Mouse (Mus musculus) olfactory bulb, adult 2 months (tissue): Measurements from ENCODE around the gene Fut8. TPM values are rescaled to one million over a fixed set of nuclear protein-coding genes. Genes with fewer than 3 reads are reported as not detected.
"Not testable (repeated sequence)": the region's sequence is repeated elsewhere in the genome, so short reads cannot be mapped to it uniquely, and the experiment has no call there.

Experiments used
- H3K27ac ChIP-seq: fragments of 200-500 bp; 2 replicates; pipeline ENCODE4 v1.5.1; 2012; ENCODE audit warnings: low read depth, low read length; ENCODE audit not compliant: insufficient read depth
- H3K4me1 ChIP-seq: fragments of 200-500 bp; 2 replicates; pipeline ENCODE4 v1.6.1; 2012; ENCODE audit warnings: low read length; ENCODE audit not compliant: control insufficient read depth, insufficient read depth
- H3K4me3 ChIP-seq: fragments of 200-500 bp; 2 replicates; pipeline ENCODE4 v1.5.1; 2012; ENCODE audit warnings: mild to moderate bottlenecking, low read depth, low read length, moderate library complexity; ENCODE audit not compliant: insufficient read depth
- CTCF ChIP-seq: fragments of 200-500 bp; IDR thresholded peaks from 2 replicates; pipeline ENCODE4 v1.5.1; 2012; ENCODE audit warnings: low read depth, mild to moderate bottlenecking, low read length, moderate library complexity; ENCODE audit not compliant: insufficient read depth
- POLR2A ChIP-seq: fragments of 200-500 bp; IDR thresholded peaks from 2 replicates; pipeline ENCODE4 v1.6.1; 2012; ENCODE audit warnings: mild to moderate bottlenecking, low read depth, low read length, moderate library complexity; ENCODE audit not compliant: insufficient read depth
- WGBS: fragments of 180-500 bp; shearing (Covaris S2); methylation state at CpG from one replicate; pipeline ENCODE4 v1.1.7; 2018; 5-methylcytosine and 5-hydroxymethylcytosine counted together
- polyA plus RNA-seq: library from polyadenylated mRNA; stranded (reverse); fragments of >200 nt; gene quantifications from 2 replicates; pipeline ENCODE4 v1.2.4, GENCODE M21; 2012; ENCODE audit warnings: low replicate concordance; ENCODE audit not compliant: missing spikeins, insufficient read depth, insufficient read length

Gene Fut8
- polyA plus RNA-seq, 1 experiment: 125 TPM

- WGBS: under 1% methylated on average over 117 of the region's 120 CpGs
- TF ChIP-seq CTCF (no peak), POLR2A (peak; percentile 76; the same call in 1 of the 2 replicates)
- peak overlapping the region; percentile 97 for H3K4me3 ChIP-seq
- peak overlapping the region; percentile 96 for H3K27ac ChIP-seq
- H3K4me1 ChIP-seq: peaks cover 3% of the 10 kb centered on the region; the same call in 1 of the 2 replicates
These were observed 835 bp downstream of the Fut8 start for GRCm38 (mm10) chr12:77238531-77239389.

GRCm38 (mm10) chr12:77239390-77240061 lies 1.6 kb downstream of the Fut8 start:
- WGBS: 1% methylated on average over 29 of the region's 29 CpGs
- peaks cover 3% of the 10 kb centered on the region; the same call in 1 of the 2 replicates for H3K4me1 ChIP-seq
- TF ChIP-seq CTCF (no peak), POLR2A (no peak)
- H3K27ac ChIP-seq: peak overlapping the region; percentile 96; the same call in 1 of the 2 replicates
- peak overlapping the region; percentile 97 for H3K4me3 ChIP-seq

- Histone ChIP-seq H3K4me1 (peaks cover 3% of the 10 kb centered on the region; the same call in 1 of the 2 replicates), H3K4me3 (no peak overlapping the region), H3K27ac (no peak overlapping the region)
- 24% methylated on average over 6 of the region's 6 CpGs for WGBS
- TF ChIP-seq CTCF: no peak
- TF ChIP-seq POLR2A: no peak
These were observed 2.4 kb downstream of the Fut8 start for GRCm38 (mm10) chr12:77240372-77240771.

GRCm38 (mm10) chr12:77240839-77241238 lies 2.9 kb downstream of the Fut8 start:
- TF ChIP-seq CTCF (no peak), POLR2A (no peak)
- no peak overlapping the region for H3K27ac ChIP-seq
- H3K4me1 ChIP-seq: peaks cover 3% of the 10 kb centered on the region; the same call in 1 of the 2 replicates
- WGBS: 37% methylated on average over 1 of the region's 1 CpGs
- no peak overlapping the region for H3K4me3 ChIP-seq

- Histone ChIP-seq H3K4me1 (no peaks in the 10 kb centered on the region), H3K4me3 (no peak overlapping the region), H3K27ac (no peak overlapping the region)
- TF ChIP-seq POLR2A: no peak
- TF ChIP-seq CTCF: no peak
These were observed 24.7 kb downstream of the Fut8 start for GRCm38 (mm10) chr12:77262650-77263049.

DNA sequence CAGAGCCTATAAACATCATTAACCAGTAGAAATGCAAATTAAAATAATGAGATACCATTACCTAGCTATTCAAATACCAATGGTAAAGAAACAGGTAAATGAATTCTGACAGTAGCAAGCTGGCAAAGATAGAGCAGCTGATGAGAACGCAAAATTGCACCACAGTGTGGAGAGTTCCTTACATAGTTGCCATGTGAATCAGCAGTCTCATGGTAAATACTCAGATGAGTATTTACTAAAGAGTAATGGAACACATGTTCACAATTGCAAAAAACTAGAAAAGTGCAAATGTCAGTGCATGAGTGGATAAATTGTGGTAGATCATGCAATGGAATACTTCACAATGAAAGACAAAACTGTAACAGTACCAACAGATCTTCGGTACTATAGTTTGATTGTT lies 25.9 kb downstream of the Fut8 start:
- TF ChIP-seq CTCF (no peak), POLR2A (no peak)
- Histone ChIP-seq H3K4me1 (no peaks in the 10 kb centered on the region), H3K27ac (no peak overlapping the region), H3K4me3 (no peak overlapping the region)
- WGBS: 82% methylated on average over 2 of the region's 2 CpGs

GRCm38 (mm10) chr12:77270694-77271093 lies 32.8 kb downstream of the Fut8 start:
- Histone ChIP-seq H3K4me1 (no peaks in the 10 kb centered on the region), H3K27ac (no peak overlapping the region), H3K4me3 (no peak overlapping the region)
- TF ChIP-seq POLR2A: no peak
- no peak for TF ChIP-seq CTCF
- WGBS: 85% methylated on average over 3 of the region's 3 CpGs

- TF ChIP-seq CTCF: no peak
- no peak for TF ChIP-seq POLR2A
- Histone ChIP-seq H3K4me3 (no peak overlapping the region), H3K27ac (no peak overlapping the region), H3K4me1 (no peaks in the 10 kb centered on the region)
- 94% methylated on average over 2 of the region's 2 CpGs for WGBS
These were observed 50.6 kb downstream of the Fut8 start for GRCm38 (mm10) chr12:77288507-77288906.

DNA sequence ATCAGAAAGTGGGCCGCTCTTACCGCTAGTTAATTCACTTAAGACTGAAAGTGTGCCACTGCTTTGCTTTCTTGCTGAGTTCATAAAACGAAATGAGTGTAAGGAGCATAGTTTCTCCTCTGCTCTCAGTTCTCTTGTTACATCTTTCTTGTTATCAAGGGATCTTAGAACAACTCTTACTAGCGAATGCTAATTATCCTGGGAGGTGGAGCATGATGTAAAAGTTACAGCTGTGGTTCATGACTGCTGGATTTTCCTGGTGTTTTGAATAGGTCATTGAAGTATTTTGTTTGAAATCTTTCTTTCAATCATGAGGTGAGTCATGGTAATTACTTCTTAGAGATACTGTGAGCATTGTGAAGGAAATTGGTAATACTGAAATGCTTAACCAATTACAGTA lies 53.1 kb downstream of the Fut8 start:
- 71% methylated on average over 4 of the region's 4 CpGs for WGBS
- TF ChIP-seq CTCF (no peak), POLR2A (no peak)
- H3K27ac ChIP-seq: no peak overlapping the region
- H3K4me3 ChIP-seq: no peak overlapping the region
- H3K4me1 ChIP-seq: no peaks in the 10 kb centered on the region

DNA sequence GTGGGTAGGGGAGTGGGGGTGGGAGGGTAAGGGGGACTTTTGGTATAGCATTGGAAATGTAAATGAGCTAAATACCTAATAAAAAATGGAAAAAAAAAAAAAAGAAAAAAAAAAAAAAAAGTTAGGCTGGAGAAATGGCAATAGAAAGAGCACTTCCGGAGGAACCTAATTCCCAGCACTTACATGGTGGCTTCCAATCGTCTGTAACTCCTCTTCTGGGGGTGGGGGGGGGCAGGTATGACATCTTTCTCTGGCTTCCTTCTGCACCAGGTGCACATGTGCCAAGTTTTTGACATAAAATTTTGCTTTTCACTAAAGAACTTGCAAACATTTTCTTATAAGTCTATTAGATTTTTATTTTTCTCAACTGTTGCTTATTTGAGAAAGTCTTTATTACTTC lies 53.9 kb downstream of the Fut8 start:
- not testable (repeated sequence) for H3K27ac ChIP-seq, H3K4me3 ChIP-seq, H3K4me1 ChIP-seq
- 58% methylated on average over 2 of the region's 2 CpGs for WGBS
